Mouse (Mus musculus) heart, postnatal 4 days (tissue): ENCODE data around the gene Sfta2. TPM values are rescaled to one million over a fixed set of nuclear protein-coding genes. Genes with fewer than 3 reads are reported as not detected.

Experiments
- DNase-seq: peaks from one replicate; pipeline ENCODE4 v3.0.0; 2021
- total RNA-seq, 2 experiments: library from RNA; stranded (reverse); gene quantifications; 2 replicates each; pipeline ENCODE4 v1.2.3; 2021

Gene Sfta2
- total RNA-seq, 2 experiments from 2014 or later = not detected

DNA sequence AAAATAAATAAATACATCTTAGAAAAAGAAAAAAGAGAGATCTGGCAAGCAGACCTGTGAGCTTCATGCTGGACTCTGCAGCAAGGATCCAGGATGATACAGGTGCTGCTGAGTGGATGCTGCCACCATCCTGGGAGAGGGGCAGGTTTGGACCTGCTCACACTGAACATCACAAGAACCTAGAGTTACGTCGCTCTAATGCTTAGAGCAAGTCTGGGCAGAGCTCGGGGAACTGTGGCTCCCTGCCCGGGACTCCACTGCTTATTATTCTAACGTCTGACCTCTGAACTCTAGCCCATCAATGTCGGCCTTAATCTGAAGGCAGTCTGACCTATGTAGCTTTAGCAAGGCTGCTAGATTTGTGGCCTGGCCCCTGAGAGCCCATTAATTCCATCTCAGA is 79.2 kb downstream of the Sfta2 start:
- no peak for DNase-seq

DNA sequence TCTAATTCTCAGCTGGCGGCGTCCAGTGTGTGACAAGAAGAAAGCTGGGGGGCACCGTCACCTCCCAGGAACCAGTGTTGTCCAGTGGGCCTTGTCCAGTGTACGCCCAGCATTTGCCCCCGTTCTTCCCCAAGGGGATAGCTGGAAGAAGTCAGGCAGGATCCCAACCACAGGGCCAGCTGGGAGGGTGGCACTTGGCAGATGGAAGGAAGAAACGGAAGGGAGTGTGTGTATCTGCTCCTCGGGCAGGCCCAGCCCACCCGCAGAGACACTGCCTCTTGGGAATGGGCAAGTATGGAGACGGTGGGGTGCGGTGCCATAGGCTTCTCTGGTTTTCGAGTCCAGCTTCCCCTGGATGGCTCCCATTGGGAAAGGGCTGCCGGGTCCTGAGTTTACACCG is 80.6 kb downstream of the Sfta2 start:
- no peak for DNase-seq

GRCm38 (mm10) chr17:35685061-35685460 is 83.7 kb downstream of the Sfta2 start:
- no peak for DNase-seq

- DNase-seq = no peak
These were observed 87.2 kb downstream of the Sfta2 start for GRCm38 (mm10) chr17:35688347-35689175.

- no peak for DNase-seq
These were observed 88.7 kb downstream of the Sfta2 start for GRCm38 (mm10) chr17:35689936-35690645.

- DNase-seq = no peak
These were observed 90.5 kb downstream of the Sfta2 start for GRCm38 (mm10) chr17:35691811-35692210.

DNA sequence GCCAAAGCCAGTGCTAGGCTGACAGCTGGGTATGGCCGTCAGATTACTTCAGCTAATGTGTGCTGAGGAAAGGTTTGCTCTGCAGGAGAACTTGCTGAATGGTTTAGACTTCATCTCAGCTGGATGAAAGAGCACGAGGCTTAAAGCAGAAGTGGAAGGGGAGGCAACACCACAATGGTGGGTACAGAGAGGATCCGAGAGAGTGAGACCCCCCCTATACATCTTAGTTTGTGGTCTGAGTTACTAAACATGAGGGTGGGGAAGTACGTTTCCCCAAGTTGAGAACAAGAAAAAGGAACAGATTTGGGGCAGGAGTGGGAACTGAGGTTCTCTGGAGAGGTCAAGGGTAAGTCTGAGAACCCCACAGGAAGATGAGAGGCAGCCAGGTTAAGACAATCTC is 91.0 kb downstream of the Sfta2 start:
- no peak for DNase-seq

- no peak for DNase-seq
These were observed 92.6 kb downstream of the Sfta2 start for GRCm38 (mm10) chr17:35693906-35694305.

- DNase-seq = peak; percentile 72
These were observed 93.9 kb downstream of the Sfta2 start for GRCm38 (mm10) chr17:35695289-35695688.

GRCm38 (mm10) chr17:35696691-35697090 is 95.3 kb downstream of the Sfta2 start:
- no peak for DNase-seq

DNA sequence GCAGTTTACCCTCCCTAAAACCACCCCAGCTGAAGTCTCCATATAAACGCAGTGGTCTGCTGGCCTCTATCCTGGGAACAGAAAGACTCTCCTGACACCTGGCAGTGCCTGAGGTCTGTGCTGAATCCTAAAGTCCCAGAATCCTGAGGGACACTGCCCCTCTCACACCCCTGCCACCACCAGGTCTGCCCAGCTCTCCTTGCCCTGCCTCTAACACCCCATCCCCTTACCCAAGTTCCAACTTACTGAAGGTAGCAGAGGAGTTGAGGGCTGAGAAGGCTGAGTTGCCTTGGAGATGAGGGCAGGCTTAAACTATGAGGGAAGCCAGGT is 96.0 kb downstream of the Sfta2 start:
- no peak for DNase-seq

DNA sequence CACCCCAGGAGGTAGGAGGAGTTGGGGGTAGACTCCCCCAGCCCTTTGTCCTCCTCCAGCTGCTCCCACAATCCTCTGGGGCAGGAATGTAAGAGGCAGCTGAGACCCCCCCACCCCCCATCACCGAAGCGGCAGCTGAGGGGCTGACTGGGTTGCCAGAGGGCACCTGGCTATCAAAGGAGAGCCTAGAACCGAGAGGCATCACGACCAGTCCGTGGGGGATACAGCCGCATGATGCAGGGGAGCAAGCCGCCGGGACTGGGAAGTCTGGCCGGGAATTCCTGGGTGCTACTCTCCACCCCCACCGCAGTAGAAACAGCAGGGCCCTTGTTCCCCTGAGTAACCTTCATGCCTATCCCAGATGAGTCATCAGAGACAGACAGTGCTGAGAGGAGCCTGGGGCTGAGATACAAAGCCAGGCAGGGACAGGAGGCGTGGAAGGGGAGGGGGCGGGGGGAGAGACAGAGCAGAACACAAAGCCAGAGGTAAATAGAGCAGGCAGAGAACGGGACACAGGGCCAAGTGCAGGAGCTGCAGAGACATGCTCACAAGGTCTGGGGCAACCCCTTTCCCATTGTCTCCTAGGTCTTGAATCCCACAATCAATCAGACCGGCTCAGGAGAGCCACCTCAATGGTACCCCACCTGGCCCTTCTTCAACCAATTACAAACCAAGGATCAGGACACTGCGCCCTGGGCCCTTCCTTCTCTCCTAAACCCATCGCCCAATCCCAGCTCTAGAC is 96.6 kb downstream of the Sfta2 start:
- peak; percentile 48 for DNase-seq

GRCm38 (mm10) chr17:35698501-35698883 is 97.1 kb downstream of the Sfta2 start:
- no peak for DNase-seq

DNA sequence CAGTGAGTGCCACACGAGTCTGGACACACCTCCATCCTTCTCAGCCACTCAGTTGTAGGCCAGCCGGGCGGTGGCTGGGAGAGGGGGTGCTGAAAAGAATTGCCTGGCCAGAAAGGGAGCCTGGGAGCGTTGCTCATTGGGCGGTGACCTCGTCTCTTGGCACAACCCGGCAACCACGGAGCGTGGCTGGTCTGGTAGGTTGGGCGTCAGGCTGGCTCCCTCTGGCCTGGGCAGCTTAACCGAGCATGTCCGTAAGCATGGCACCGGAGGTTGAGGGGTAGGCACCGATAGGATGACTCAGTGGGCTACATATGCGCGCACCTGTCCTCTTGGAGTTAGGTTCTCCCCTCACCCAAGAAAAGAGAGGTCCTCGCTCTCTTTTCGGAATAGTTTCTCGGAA is 98.6 kb downstream of the Sfta2 start:
- peak; percentile 88 for DNase-seq

Other genes with a start within 250 kb of the Sfta2 start
- gene H2-Q4, start 221.9 kb upstream of the Sfta2 start, total RNA-seq = 1 to 10 TPM; 8.0 TPM
- under 1 TPM; 0.21 to 0.52 TPM for gene H2-Q6, start 176.7 kb upstream of the Sfta2 start, total RNA-seq
- gene H2-Q7, start 162.4 kb upstream of the Sfta2 start, total RNA-seq = under 1 TPM; 0.69 to 0.92 TPM
- gene H2-Q10, start 131.5 kb upstream of the Sfta2 start, total RNA-seq = under 1 TPM; 0.19 to 0.36 TPM
- gene Pou5f1, start 95.5 kb upstream of the Sfta2 start, total RNA-seq = not detected
- gene Tcf19, start 84.7 kb upstream of the Sfta2 start, total RNA-seq = 10 to 100 TPM; 41.1 to 44.2 TPM
- 10 to 100 TPM; 11.0 to 12.5 TPM for gene Cchcr1, start 84.4 kb upstream of the Sfta2 start, total RNA-seq
- gene Psors1c2, start 68.3 kb upstream of the Sfta2 start, total RNA-seq = not detected
- under 1 TPM; 0.16 to 0.26 TPM for gene Cdsn, start 49.4 kb upstream of the Sfta2 start, total RNA-seq
- gene 2300002M23Rik, start 34.1 kb upstream of the Sfta2 start, total RNA-seq = not detected
- gene Gm9573, start 25.1 kb downstream of the Sfta2 start, total RNA-seq = not detected
- not detected for gene Mucl3, start 42.1 kb downstream of the Sfta2 start, total RNA-seq
- 10 to 100 TPM; 29.0 to 29.2 TPM for gene Vars2, start 66.0 kb downstream of the Sfta2 start, total RNA-seq
- 10 to 100 TPM; 19.4 to 20.9 TPM for gene Gtf2h4, start 72.2 kb downstream of the Sfta2 start, total RNA-seq
- 100 to 1,000 TPM; 107 to 113 TPM for gene Ddr1, start 103.1 kb downstream of the Sfta2 start, total RNA-seq
- gene Ier3, start 220.1 kb downstream of the Sfta2 start, total RNA-seq = 10 to 100 TPM; 39.7 to 42.5 TPM
- gene Flot1, start 221.7 kb downstream of the Sfta2 start, total RNA-seq = 100 to 1,000 TPM in 1 of 2 experiments, 10 to 100 TPM in 1; 97.8 to 105 TPM
- gene Tubb5, start 236.8 kb downstream of the Sfta2 start, total RNA-seq = 100 to 1,000 TPM; 908 to 913 TPM
- 10 to 100 TPM; 37.9 to 40.6 TPM for gene Mdc1, start 240.0 kb downstream of the Sfta2 start, total RNA-seq